Mouse (Mus musculus): ENCODE data around the gene Tpk1. TPM values are rescaled to one million over a fixed set of nuclear protein-coding genes. Genes with fewer than 3 reads are reported as not detected.

Gene Tpk1
- polyA plus RNA-seq, 1 experiment from 2014 or later = 5.5 TPM

DNA sequence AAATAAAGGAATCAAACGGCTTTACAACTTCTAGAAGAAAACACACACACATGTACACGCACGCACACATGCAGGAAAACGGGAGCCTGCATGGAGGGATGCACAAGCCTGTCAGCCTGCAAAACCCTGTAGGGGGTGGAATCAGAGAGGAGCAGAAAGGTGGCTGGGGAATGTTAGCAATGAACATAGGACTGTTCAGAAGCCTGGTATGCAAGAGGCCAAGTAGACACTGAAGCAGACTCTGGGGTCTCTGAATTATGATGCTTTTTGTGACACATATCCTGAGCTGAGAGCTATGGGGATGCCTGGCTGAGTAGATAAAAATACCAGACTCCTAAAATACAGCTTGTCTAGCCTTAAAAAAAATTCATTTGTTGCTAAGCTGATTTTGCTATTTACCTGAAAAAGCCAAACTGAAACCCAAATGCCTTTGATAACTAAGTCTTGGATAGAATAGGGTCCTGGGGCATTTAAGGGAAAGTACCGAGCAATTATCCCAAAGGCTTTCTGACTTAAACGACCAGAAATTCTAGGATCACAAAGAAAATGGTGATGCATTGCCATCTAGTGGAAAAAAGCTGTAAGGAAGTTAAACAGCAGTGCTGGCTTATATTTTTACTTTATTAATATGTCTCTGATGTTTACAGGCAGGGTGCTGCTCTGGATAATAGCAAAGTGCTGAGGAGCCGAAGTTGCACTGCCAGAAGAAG, 369.1 kb downstream of the Tpk1 start:
- no peaks in the 10 kb centered on the region for H3K4me1 ChIP-seq (replicated peaks)
- 52% methylated on average over 7 of the region's 7 CpGs for WGBS
- no peak for DNase-seq (ENCODE audit: low spot score)
- H3K27ac ChIP-seq = no peak overlapping the region
- H3K27me3 ChIP-seq (ENCODE audit: insufficient read depth, poor library complexity, severe bottlenecking) = no peaks in the 10 kb centered on the region
- H3K9me3 ChIP-seq = no peaks in the 10 kb centered on the region
- no peak overlapping the region for H3K4me3 ChIP-seq
- H3K36me3 ChIP-seq = no peaks in the 10 kb centered on the region

DNA sequence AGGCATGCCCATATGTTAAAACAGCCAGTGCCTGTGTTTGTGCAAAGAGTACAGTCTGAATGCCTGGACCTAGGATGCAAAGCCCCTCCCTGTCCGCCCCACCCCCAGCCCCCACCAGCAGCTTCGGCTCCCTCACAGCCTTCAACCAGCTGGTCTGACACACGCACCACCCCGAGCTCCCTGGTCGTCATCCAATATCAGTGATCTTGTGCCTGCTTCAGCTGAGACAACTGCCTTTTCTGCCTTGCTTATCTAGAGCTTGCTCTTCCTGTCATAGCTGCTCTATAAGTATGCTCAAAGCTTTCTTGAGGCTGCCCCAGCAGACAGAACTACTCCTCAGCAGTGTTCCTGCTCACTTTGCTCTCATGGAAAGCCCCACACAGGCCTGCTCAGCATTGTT, 370.2 kb downstream of the Tpk1 start:
- 46% methylated on average over 5 of the region's 5 CpGs for WGBS

More for the DNA sequence above, 370.2 kb downstream of the Tpk1 start:
- Histone ChIP-seq H3K4me1 (replicated peaks) (no peaks in the 10 kb centered on the region), H3K27me3 (ENCODE audit: insufficient read depth, poor library complexity, severe bottlenecking) (no peaks in the 10 kb centered on the region), H3K36me3 (no peaks in the 10 kb centered on the region), H3K4me3 (no peak overlapping the region), H3K9me3 (no peaks in the 10 kb centered on the region), H3K27ac (no peak overlapping the region)
- DNase-seq (ENCODE audit: low spot score) = no peak
